Mouse (Mus musculus) lung, postnatal 4 days (tissue): ENCODE data around the gene Krt5.
"Not testable (repeated sequence)": the region's sequence is repeated elsewhere in the genome, so short reads cannot be mapped to it uniquely, and the experiment has no call there.

Experiments used
- DNase-seq, 2 experiments: peaks; one replicate each; pipeline ENCODE4 v3.0.0; 2021

Gene Krt5

GRCm38 (mm10) chr15:101712720-101713119 is at the start of gene Krt5:
TSS of gene Krt5 (minus strand) at chr15:101712898.
- DNase-seq = no peak

DNA sequence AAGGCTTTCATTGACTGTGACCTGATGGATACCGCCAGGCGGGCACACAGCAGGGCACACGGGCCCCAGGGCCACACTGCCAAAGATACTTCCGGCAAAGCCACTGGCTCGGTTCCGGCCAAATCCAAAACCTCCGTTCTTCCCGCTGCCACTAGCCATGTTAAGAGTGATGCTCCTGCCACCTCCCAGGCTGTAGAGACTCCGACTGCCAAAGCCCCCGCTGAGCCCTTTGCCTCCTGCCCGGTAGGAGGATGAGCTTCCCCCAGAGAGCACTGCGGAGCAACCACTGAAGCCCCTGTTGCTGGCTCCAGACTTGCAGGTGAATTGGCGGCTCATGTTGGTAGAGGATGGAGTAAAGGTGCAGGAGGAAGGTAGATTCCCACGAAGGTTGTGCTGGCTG is 30.0 kb upstream of the Krt5 start, which contains the start of gene Krt71:
Krt71 (minus strand) TSS at position 399 of the 400 bp plus-strand sequence.
- DNase-seq = no peak

GRCm38 (mm10) chr15:101737786-101738185 is 25.1 kb upstream of the Krt5 start:
- peak in 1 of 2 experiments; percentile 30 for DNase-seq

- no peak for DNase-seq
These were observed 18.0 kb upstream of the Krt5 start for GRCm38 (mm10) chr15:101730653-101731052.

DNA sequence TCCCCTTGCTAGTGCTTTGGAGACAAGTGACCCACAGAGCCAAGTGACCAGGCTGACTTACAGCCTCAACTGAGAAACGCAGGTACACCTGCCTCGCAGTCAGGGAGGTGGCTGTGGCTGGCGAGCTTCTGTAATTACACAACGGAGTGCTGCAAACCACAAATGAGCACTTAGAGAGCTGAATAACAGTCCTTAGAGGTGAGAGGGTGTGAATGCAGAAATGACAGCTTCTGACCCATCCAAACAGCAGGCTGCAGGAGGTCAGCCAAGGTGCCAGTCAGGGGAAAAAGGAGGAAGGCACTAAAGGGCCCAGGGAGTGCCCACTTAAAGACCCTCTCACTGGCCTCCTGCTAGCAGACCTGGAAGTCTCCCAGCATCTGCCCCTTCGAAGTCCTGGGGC is 12.0 kb upstream of the Krt5 start:
- no peak for DNase-seq

DNA sequence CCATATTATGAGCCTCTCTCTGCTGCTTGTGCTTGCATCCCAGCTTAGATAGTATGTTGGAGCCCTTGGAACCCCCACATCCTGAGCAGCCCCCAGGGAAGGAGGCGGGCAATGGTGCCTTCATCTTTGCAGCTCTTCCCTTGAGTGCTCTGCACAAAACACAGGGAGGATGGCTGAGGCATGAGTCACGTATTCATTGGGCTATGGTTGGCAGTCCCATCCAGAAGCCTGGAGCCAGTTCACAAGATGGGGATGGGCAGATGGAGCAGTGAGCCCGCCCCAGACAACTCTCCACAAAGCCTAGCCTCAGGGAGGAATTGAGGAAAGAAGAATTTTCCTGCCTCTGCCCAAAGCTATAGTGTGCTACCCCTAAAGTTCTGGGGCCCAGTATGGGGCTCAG is 3.1 kb upstream of the Krt5 start:
- DNase-seq = no peak

DNA sequence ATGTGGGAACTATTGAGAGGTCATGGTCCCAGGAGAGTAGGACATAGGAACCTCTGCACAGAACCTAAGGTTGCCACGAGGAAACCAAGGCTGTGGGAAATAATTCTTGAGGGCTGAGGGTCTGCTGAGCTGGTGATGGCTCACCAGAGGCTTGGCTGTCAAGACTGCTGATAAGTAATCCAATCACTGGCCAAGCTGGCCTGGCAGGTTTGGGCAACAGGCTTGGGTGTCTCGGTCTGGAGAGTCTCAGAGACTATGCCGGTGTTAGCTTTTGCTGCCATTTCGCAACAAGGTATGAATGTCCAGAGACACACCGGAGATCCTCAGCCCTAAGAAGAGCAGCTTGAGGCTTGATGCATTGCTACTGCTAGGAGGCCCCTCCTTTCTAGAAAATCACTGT is 1.7 kb upstream of the Krt5 start:
- DNase-seq = no peak

DNA sequence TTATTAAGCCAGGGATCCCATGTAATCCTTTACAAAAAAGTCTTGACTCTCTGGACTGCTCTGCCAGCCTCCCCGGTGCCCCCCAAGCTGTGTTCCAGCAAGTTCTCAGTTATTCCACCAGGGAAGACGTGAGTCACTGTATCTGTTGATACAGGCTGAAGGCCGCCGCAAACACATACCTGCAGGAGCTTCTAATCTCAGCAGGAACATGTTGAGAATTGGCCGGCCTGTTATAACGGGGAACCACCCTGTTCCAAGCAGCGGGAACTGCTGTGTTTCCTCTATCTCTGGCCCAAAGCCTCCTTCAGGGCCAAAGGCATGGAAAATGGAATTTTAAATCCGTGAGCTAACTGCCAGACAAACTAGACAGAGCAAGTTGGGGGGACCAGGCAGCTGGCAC is 1.0 kb upstream of the Krt5 start:
- DNase-seq = no peak

DNA sequence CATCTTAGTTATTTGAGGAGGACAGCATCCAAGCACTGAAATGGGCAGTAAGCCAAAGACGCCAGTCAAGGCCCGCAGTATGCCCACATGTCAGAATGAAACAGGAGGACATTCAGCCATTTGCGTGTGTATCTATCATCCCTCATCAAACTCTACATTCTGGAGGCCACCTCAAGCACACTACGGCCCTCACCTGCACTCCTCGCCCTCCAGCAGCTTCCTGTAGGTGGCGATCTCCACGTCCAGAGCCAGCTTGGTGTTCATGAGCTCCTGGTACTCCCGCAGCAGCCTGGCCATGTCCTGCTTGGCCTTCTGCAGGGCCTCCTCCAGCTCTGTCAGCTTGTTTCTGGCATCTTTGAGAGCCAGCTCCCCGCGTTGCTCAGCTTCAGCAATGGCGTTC is 4.0 kb downstream of the Krt5 start:
- peak in 1 of 2 experiments; percentile 9 for DNase-seq

- DNase-seq = no peak
These were observed 5.2 kb downstream of the Krt5 start for GRCm38 (mm10) chr15:101707454-101707853.

GRCm38 (mm10) chr15:101704066-101704465 is 8.6 kb downstream of the Krt5 start:
- DNase-seq = peak in 1 of 2 experiments; percentile 6

GRCm38 (mm10) chr15:101702380-101702779 is 10.3 kb downstream of the Krt5 start:
- no peak for DNase-seq

DNA sequence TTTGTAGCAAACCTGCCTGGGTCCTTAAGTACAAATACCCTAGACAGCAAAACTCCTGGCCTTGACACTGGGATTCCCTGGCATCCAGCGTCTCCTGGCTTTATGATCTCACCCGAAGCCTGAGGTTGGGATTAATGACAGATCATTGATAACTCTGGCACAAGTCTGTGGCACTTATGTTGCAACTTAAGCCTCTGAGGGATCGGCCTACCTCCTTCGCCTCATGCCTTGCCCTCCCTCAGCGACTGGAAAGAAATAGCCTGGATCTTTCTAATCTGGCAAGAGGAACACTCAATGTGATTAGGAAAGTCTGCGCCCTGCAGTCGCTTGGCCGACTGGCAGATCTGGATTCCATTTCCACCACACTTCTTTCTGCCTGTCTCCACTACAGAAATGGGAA is 12.8 kb downstream of the Krt5 start:
- no peak for DNase-seq

GRCm38 (mm10) chr15:101699192-101699591 is 13.5 kb downstream of the Krt5 start:
- no peak for DNase-seq

GRCm38 (mm10) chr15:101697326-101698188 is 15.1 kb downstream of the Krt5 start:
- DNase-seq = no peak

DNA sequence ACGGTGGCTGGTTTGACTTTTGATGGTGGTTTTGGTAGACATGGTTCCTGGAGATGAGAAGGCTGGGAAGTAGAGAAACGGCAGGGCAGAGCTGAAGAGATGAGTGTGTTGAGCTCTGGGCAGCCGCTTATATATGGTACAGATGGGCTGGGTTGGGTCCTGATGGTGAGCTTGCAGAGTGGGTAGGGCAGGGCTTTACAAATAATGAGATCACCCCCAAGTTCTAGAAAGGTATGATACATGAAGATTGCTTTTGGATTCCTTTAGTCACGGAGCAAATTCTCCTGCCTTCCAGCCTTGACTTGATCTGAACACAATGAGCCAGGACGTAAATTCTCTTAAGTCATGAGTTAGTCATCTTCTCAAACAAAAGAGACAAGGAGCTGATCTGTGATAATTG is 18.5 kb downstream of the Krt5 start, which contains the start of gene Krt6a:
Krt6a (minus strand) TSS at position 101 of the 400 bp plus-strand sequence.
- no peak for DNase-seq

DNA sequence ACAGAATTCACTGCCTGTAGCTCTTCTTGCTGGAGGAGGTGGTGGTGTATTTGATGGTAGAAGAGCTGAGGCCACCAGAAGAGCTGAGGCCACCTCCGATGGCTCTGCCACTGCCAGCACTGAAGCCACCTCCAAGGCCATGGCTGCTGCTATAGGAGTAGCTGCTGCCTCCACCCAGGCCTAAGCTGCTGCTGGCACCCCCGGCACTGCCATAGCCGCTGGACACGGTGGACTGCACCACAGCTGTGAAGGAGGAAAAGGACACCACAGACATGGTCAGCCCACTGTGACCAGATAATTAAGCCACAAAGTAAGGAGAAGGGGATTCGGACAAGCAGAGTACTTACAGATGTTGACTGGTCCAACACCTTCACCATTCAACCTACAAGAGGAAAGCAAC is 22.2 kb downstream of the Krt5 start:
- not testable (repeated sequence) for DNase-seq

DNA sequence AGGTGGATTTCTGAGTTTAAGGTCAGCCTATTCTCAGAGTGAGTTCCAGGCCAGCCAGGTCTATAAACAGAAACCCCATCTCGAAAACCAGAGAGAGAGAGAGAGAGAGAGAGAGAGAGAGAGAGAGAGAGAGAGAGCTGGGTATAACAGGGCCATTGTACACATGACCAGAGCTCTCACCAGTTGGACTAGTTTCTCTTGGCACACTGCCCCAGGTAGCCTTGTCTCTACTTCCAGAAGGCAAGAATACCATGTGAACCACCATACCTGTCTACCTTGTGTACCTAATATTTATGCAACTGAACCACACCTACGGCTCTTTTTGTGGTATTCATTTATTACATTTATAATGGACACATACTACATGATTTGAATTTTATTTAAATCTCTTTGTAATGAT is 24.5 kb downstream of the Krt5 start:
- no peak for DNase-seq

- no peak for DNase-seq
These were observed 32.5 kb downstream of the Krt5 start, which contains the start of gene Krt6b for GRCm38 (mm10) chr15:101680187-101680586. TSS of gene Krt6b (minus strand) at chr15:101680287.

DNA sequence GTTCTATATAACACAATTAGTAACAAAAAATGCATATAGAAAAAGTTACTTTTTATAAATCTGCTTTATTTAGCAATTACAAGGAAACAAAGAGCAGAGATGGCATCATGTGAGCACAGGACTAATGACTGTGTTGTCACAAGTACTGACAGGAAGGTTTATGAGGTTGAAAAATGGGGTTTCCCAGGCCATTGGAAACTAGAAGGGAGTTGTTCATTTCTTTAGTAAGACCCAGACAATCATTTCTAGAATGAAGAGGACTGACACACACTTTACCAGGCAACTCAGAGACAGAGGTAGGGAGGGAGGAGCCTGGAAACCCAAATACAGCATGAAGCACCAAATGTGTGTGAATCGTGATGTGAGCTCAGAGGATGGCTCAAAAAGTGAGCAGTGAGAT is 36.7 kb downstream of the Krt5 start:
- no peak for DNase-seq
